Mouse (Mus musculus) forebrain, embryonic 16.5 days (tissue): ENCODE data around the gene Rora. TPM values are rescaled to one million over a fixed set of nuclear protein-coding genes. Genes with fewer than 3 reads are reported as not detected.
A peak's percentile ranks its signal among the peaks of the same experiment; 100 is the strongest.

Source experiments
- ATAC-seq: fragments of 200-750 bp; cut with Nextera tagmentation; 2 replicates; pipeline ENCODE4 v1.8.0; 2017; ENCODE audit warnings: mild to moderate bottlenecking, moderate library complexity
- H3K27ac ChIP-seq: fragments of 300-500 bp; sonication (generic); 2 replicates; pipeline ENCODE4 v1.5.1; 2014; ENCODE audit warnings: low read length, control low read depth
- H3K27me3 ChIP-seq: fragments of 300-500 bp; sonication (generic); replicated peaks from 2 replicates; pipeline ENCODE4 v1.6.1; 2014; ENCODE audit warnings: low read length; ENCODE audit not compliant: control insufficient read depth, insufficient read depth
- H3K36me3 ChIP-seq: fragments of 300-500 bp; sonication (generic); 2 replicates; pipeline ENCODE4 v1.6.1; 2014; ENCODE audit not compliant: control insufficient read depth, insufficient read depth
- H3K4me1 ChIP-seq: fragments of 300-500 bp; sonication (generic); replicated peaks from 2 replicates; pipeline ENCODE4 v1.6.1; 2014; ENCODE audit warnings: low read length; ENCODE audit not compliant: control insufficient read depth, insufficient read depth
- H3K4me2 ChIP-seq: fragments of 300-500 bp; sonication (generic); 2 replicates; pipeline ENCODE4 v1.6.1; 2014; ENCODE audit warnings: mild to moderate bottlenecking, low read length, control low read depth
- H3K4me3 ChIP-seq: fragments of 300-500 bp; sonication (generic); replicated peaks from 2 replicates; pipeline ENCODE4 v1.5.1; 2014; ENCODE audit warnings: mild to moderate bottlenecking, low read length, control low read depth
- H3K9ac ChIP-seq: fragments of 300-500 bp; sonication (generic); replicated peaks from 2 replicates; pipeline ENCODE4 v1.6.1; 2014; ENCODE audit warnings: low read depth, low read length, control low read depth
- H3K9me3 ChIP-seq: fragments of 300-500 bp; sonication (generic); 2 replicates; pipeline ENCODE4 v1.6.1; 2016; ENCODE audit warnings: low read length; ENCODE audit not compliant: control insufficient read depth
- WGBS: fragments of 180-500 bp; shearing (Covaris S2); extraction: QIAGEN DNeasy Blood & Tissue Kit; methylation state at CpG from one replicate; pipeline ENCODE4 v1.1.7; 2014; 5-methylcytosine and 5-hydroxymethylcytosine counted together
- polyA plus RNA-seq: library from polyadenylated mRNA; unstranded; fragments of >200 nt; fragmentation: Nextera tagmentation; extraction: Ambion mirVana; gene quantifications from 2 replicates; pipeline ENCODE4 v1.2.1, GENCODE M21; 2015

Gene Rora
- polyA plus RNA-seq, 1 experiment from 2014 or later: 7.9 TPM

DNA sequence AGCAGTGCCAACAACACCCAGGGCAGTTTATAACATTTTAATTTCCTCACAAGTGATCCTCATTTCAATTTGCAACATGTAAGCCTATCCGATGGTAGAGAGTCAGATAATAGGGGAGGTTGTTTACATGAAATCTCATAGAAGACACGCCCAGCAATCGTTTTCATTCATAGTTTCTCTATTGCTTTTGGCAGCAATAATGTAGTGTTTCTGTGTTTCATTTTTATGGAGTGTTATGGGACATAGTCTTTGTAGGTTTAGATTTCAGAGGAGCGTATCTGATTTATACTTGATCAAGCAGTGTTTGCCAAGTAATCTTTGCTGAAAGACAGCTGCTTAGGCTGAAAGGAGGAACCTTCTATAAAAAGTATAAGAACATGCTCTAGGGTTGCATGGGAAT is 137.3 kb downstream of the Rora start:
- H3K27ac ChIP-seq: no peak overlapping the region
- H3K27me3 ChIP-seq: peaks cover 4% of the 10 kb centered on the region; the same call in 1 of the 2 replicates
- no peak overlapping the region for H3K9ac ChIP-seq
- H3K4me2 ChIP-seq: no peak overlapping the region
- H3K9me3 ChIP-seq: no peaks in the 10 kb centered on the region
- no peaks in the 10 kb centered on the region for H3K36me3 ChIP-seq
- no peak for ATAC-seq
- WGBS: 65% methylated on average over 4 of the region's 4 CpGs
- H3K4me3 ChIP-seq: no peak overlapping the region
- peaks cover 12% of the 10 kb centered on the region for H3K4me1 ChIP-seq

DNA sequence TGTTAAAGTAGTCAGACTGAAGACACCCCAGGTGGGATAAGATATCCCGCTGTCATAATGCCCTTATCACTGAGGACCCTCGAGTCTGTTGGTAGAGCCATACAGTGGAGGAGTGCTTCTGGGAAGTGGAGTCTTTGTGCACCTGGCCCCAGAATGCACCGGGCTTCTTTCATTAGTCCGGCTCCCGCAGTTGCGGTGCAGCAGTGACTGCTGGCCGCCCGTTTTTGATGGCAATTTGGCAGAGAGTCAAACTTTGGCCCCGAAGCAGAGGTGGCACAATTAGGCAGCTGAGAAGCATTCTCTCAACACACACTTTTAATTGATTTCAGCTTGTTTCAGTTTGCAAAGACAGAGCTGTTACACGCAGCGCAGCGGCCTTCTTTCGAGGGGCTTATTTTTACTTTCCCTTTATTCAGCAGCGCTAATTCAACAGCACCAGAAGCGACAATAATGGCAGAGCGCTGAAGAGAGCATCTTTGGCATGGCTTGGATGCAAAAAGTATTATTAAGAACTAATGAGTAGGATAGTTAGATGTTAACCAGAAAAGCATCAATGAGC is 138.5 kb downstream of the Rora start:
- Histone ChIP-seq H3K27me3 (peaks cover 4% of the 10 kb centered on the region; the same call in 1 of the 2 replicates), H3K9me3 (no peaks in the 10 kb centered on the region), H3K4me3 (peak overlapping the region; percentile 30), H3K4me1 (peaks cover 12% of the 10 kb centered on the region), H3K4me2 (peak overlapping the region; percentile 49), H3K36me3 (no peaks in the 10 kb centered on the region), H3K27ac (no peak overlapping the region), H3K9ac (peak overlapping the region; percentile 8)
- ATAC-seq: peak; percentile 77
- 12% methylated on average over 16 of the region's 16 CpGs for WGBS

- H3K9me3 ChIP-seq: no peaks in the 10 kb centered on the region
- peaks cover 4% of the 10 kb centered on the region; the same call in 1 of the 2 replicates for H3K27me3 ChIP-seq
- H3K4me1 ChIP-seq: peaks cover 12% of the 10 kb centered on the region
- 90% methylated on average over 13 of the region's 13 CpGs for WGBS
- no peaks in the 10 kb centered on the region for H3K36me3 ChIP-seq
- no peak for ATAC-seq
- H3K4me3 ChIP-seq: no peak overlapping the region
- H3K4me2 ChIP-seq: no peak overlapping the region
- no peak overlapping the region for H3K27ac ChIP-seq
- H3K9ac ChIP-seq: no peak overlapping the region
Observed at GRCm38 (mm10) chr9:68795314-68795713, 141.7 kb downstream of the Rora start.

- Histone ChIP-seq H3K36me3 (no peaks in the 10 kb centered on the region), H3K4me3 (no peak overlapping the region), H3K27me3 (peaks cover 4% of the 10 kb centered on the region; the same call in 1 of the 2 replicates), H3K27ac (no peak overlapping the region), H3K4me1 (no peaks in the 10 kb centered on the region), H3K4me2 (no peak overlapping the region), H3K9ac (no peak overlapping the region), H3K9me3 (no peaks in the 10 kb centered on the region)
- no peak for ATAC-seq
- 85% methylated on average over 4 of the region's 4 CpGs for WGBS
Observed at GRCm38 (mm10) chr9:68798221-68798620, 144.6 kb downstream of the Rora start.

DNA sequence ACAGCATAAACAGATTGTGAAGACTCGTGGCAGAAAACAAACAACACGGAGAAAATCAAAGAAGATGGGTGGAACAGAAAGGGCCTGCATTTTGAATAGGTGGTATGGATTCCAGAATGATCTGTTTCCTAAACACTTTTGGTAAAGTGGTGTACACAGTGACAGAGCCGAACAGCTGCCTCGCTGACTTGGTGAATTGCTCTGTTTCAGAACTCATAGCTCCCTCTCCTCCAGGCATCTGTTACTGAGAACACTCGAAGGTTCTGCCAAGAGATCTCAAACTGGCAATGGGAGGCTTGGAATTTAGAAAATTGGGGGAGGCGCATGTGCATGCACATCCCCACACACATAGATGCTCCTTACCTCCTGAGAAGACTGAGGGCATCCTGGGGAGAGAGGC is 145.5 kb downstream of the Rora start:
- no peak overlapping the region for H3K27ac ChIP-seq
- no peak overlapping the region for H3K4me3 ChIP-seq
- no peaks in the 10 kb centered on the region for H3K4me1 ChIP-seq
- no peak overlapping the region for H3K9ac ChIP-seq
- WGBS: 59% methylated on average over 6 of the region's 6 CpGs
- ATAC-seq: peak; percentile 86
- no peaks in the 10 kb centered on the region for H3K36me3 ChIP-seq
- H3K4me2 ChIP-seq: no peak overlapping the region
- no peaks in the 10 kb centered on the region for H3K9me3 ChIP-seq
- no peaks in the 10 kb centered on the region; the same call in 1 of the 2 replicates for H3K27me3 ChIP-seq

DNA sequence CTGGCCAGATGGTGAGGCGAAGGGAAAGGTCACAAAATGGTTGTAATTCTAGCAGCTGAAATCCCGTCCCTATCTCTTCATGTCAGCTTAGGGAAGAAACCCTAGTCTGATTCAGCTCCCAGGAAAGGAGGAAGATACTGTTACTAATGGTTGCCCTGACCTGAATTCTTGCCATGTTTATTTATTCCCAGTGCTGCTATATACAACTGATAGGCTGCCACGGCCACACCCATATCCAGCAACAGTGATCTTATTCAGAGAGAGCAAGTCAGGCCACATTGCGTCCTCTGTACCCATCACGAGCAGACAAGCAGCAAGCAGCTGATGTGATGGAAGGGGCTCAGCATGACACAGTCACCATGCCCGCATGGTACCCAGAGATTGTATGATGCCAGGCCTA is 150.6 kb downstream of the Rora start:
- no peaks in the 10 kb centered on the region for H3K36me3 ChIP-seq
- ATAC-seq: no peak
- H3K4me3 ChIP-seq: no peak overlapping the region
- H3K4me2 ChIP-seq: no peak overlapping the region
- no peak overlapping the region for H3K27ac ChIP-seq
- no peaks in the 10 kb centered on the region; the same call in 1 of the 2 replicates for H3K4me1 ChIP-seq
- H3K9me3 ChIP-seq: no peaks in the 10 kb centered on the region
- no peak overlapping the region for H3K9ac ChIP-seq
- no peaks in the 10 kb centered on the region for H3K27me3 ChIP-seq
- WGBS: 81% methylated on average over 6 of the region's 6 CpGs

- Histone ChIP-seq H3K9ac (no peak overlapping the region), H3K36me3 (no peaks in the 10 kb centered on the region), H3K9me3 (no peaks in the 10 kb centered on the region), H3K27ac (no peak overlapping the region), H3K4me2 (no peak overlapping the region), H3K4me1 (no peaks in the 10 kb centered on the region; the same call in 1 of the 2 replicates), H3K27me3 (no peaks in the 10 kb centered on the region), H3K4me3 (no peak overlapping the region)
- no peak for ATAC-seq
- 38% methylated on average over 5 of the region's 5 CpGs for WGBS
Observed at GRCm38 (mm10) chr9:68805776-68806175, 152.2 kb downstream of the Rora start.

DNA sequence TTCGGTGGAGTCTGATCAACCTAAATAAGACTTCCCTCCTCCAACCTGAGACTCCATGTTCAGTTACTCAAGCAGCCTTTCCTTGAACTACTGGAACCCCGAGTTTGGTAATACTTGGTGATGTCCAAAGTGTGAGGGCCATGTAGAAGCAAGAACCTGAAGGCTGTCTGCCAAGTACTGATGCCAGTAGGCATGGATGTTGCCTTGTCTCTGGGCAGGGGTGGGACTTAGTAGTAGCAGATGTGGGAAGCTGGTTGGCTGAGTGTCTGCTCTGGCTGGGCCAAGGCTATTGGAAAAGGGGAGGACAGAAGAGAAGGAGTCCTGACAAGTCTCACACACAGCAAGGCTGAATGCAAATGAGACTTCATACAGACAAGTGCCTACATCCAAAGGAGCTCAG is 154.1 kb downstream of the Rora start:
- no peaks in the 10 kb centered on the region for H3K27me3 ChIP-seq
- H3K4me3 ChIP-seq: no peak overlapping the region
- WGBS: 92% methylated on average over 2 of the region's 2 CpGs
- no peak overlapping the region for H3K9ac ChIP-seq
- ATAC-seq: no peak
- no peaks in the 10 kb centered on the region; the same call in 1 of the 2 replicates for H3K4me1 ChIP-seq
- H3K36me3 ChIP-seq: no peaks in the 10 kb centered on the region
- no peak overlapping the region for H3K27ac ChIP-seq
- H3K9me3 ChIP-seq: no peaks in the 10 kb centered on the region
- no peak overlapping the region for H3K4me2 ChIP-seq

DNA sequence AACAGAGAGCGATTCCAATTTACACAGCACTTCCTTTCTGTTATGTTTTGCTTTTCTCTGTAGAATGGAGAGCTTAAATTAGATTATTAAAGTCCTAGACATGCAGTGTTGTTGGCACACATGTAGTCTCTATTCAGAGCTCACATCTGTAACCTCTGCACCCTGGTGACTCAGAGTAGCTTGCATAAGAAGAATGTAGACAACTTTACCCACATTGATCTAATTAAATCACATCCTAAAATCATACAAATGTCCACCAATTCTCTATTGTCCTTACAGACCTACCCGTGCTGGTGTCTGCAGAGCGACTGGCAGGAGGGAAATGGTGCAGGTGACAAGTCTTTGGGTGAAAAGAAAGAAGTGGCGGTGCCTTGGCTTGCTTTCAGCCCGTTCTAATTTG is 155.9 kb downstream of the Rora start:
- ATAC-seq: no peak
- H3K9ac ChIP-seq: no peak overlapping the region
- WGBS: 40% methylated on average over 5 of the region's 5 CpGs
- H3K9me3 ChIP-seq: no peaks in the 10 kb centered on the region
- no peak overlapping the region for H3K27ac ChIP-seq
- H3K4me1 ChIP-seq: no peaks in the 10 kb centered on the region; the same call in 1 of the 2 replicates
- no peaks in the 10 kb centered on the region for H3K36me3 ChIP-seq
- H3K4me2 ChIP-seq: no peak overlapping the region
- H3K27me3 ChIP-seq: no peaks in the 10 kb centered on the region
- H3K4me3 ChIP-seq: no peak overlapping the region

DNA sequence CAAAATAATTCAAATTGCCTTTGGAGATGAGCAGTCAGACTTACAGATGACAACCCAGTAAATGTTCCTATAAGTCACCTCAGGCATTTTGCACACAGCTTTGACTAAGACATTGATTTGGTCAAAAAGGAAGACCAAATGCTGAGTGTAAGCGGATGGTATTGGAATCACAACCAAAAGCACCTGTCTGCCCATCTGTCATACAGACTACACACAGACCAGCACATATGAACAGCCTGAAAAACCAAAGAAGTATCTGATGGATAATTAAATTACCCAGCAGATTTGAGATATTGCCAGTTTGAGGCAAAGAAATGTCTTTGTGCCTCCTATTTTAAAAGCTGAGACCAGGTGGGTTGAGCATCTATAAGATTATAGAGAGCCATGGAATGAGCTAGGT is 161.1 kb downstream of the Rora start:
- ATAC-seq: no peak
- no peaks in the 10 kb centered on the region for H3K36me3 ChIP-seq
- no peaks in the 10 kb centered on the region for H3K9me3 ChIP-seq
- no peak overlapping the region for H3K4me2 ChIP-seq
- no peaks in the 10 kb centered on the region for H3K27me3 ChIP-seq
- no peak overlapping the region for H3K4me3 ChIP-seq
- H3K9ac ChIP-seq: no peak overlapping the region
- WGBS: 78% methylated on average over 1 of the region's 1 CpGs
- H3K27ac ChIP-seq: no peak overlapping the region
- no peaks in the 10 kb centered on the region for H3K4me1 ChIP-seq
